Mouse (Mus musculus): Measurements from ENCODE around the gene Carmil3. TPM values are rescaled to one million over a fixed set of nuclear protein-coding genes. Genes with fewer than 3 reads are reported as not detected.

Gene Carmil3
- polyA plus RNA-seq, 1 experiment from 2014 or later = 30.2 TPM

- Histone ChIP-seq H3K27ac (replicated peaks) (no peak overlapping the region), H3K9me3 (no peaks in the 10 kb centered on the region), H3K4me3 (no peak overlapping the region), H3K9ac (replicated peaks) (no peak overlapping the region), H3K27me3 (no peaks in the 10 kb centered on the region), H3K36me3 (no peaks in the 10 kb centered on the region), H3K4me1 (no peaks in the 10 kb centered on the region), H3K4me2 (replicated peaks) (no peak overlapping the region)
- 25% methylated on average over 10 of the region's 10 CpGs for WGBS
- no peak for ATAC-seq (replicated peaks)
Measured at GRCm38 (mm10) chr14:55470806-55471205, 19.6 kb upstream of the Carmil3 start.

- Histone ChIP-seq H3K9me3 (no peaks in the 10 kb centered on the region), H3K9ac (replicated peaks) (no peak overlapping the region), H3K27me3 (no peaks in the 10 kb centered on the region), H3K4me1 (peaks cover 6% of the 10 kb centered on the region; the same call in 1 of the 2 replicates), H3K27ac (replicated peaks) (no peak overlapping the region), H3K4me2 (replicated peaks) (no peak overlapping the region), H3K36me3 (no peaks in the 10 kb centered on the region), H3K4me3 (no peak overlapping the region)
- 62% methylated on average over 2 of the region's 2 CpGs for WGBS
- no peak for ATAC-seq (replicated peaks)
Measured at GRCm38 (mm10) chr14:55475654-55476053, 14.8 kb upstream of the Carmil3 start.

- Histone ChIP-seq H3K9me3 (no peaks in the 10 kb centered on the region), H3K9ac (replicated peaks) (no peak overlapping the region), H3K4me2 (replicated peaks) (no peak overlapping the region), H3K27ac (replicated peaks) (no peak overlapping the region), H3K4me1 (peaks cover 6% of the 10 kb centered on the region; the same call in 1 of the 2 replicates), H3K4me3 (no peak overlapping the region), H3K27me3 (no peaks in the 10 kb centered on the region), H3K36me3 (no peaks in the 10 kb centered on the region)
- ATAC-seq (replicated peaks) = no peak
- WGBS = 100% methylated on average over 1 of the region's 1 CpGs
Measured at GRCm38 (mm10) chr14:55477421-55477820, 13.0 kb upstream of the Carmil3 start.

GRCm38 (mm10) chr14:55477829-55478228 lies 12.6 kb upstream of the Carmil3 start:
- Histone ChIP-seq H3K27ac (replicated peaks) (no peak overlapping the region), H3K27me3 (no peaks in the 10 kb centered on the region), H3K4me3 (no peak overlapping the region), H3K4me1 (peaks cover 6% of the 10 kb centered on the region; the same call in 1 of the 2 replicates), H3K36me3 (no peaks in the 10 kb centered on the region), H3K9me3 (no peaks in the 10 kb centered on the region), H3K4me2 (replicated peaks) (no peak overlapping the region), H3K9ac (replicated peaks) (no peak overlapping the region)
- 0 out of 2 replicates have a peak, but pooled peaks have one; percentile 6 for ATAC-seq (replicated peaks)
- WGBS = 91% methylated on average over 5 of the region's 5 CpGs

GRCm38 (mm10) chr14:55478651-55479599 lies 11.5 kb upstream of the Carmil3 start, which contains the start of gene Dhrs4:
Dhrs4 (plus strand) TSS chr14:55478758.
- no peaks in the 10 kb centered on the region for H3K27me3 ChIP-seq
- peak within 1 kb of the TSS; percentile 71 for H3K27ac ChIP-seq (replicated peaks)
- no peaks in the 10 kb centered on the region for H3K9me3 ChIP-seq
- peak within 1 kb of the TSS; percentile 52 for H3K4me2 ChIP-seq (replicated peaks)
- peak within 1 kb of the TSS; percentile 64 for H3K4me3 ChIP-seq
- peak; percentile 95 for ATAC-seq (replicated peaks)
- no peaks in the 10 kb centered on the region for H3K36me3 ChIP-seq
- peaks cover 7% of the 10 kb centered on the region for H3K4me1 ChIP-seq
- WGBS = 1% methylated on average over 38 of the region's 38 CpGs
- peak within 1 kb of the TSS; percentile 69 for H3K9ac ChIP-seq (replicated peaks)

- no peaks in the 10 kb centered on the region for H3K36me3 ChIP-seq
- H3K4me2 ChIP-seq (replicated peaks) = peak overlapping the region; percentile 52; the same call in 1 of the 2 replicates
- H3K27me3 ChIP-seq = no peaks in the 10 kb centered on the region
- H3K9me3 ChIP-seq = no peaks in the 10 kb centered on the region
- WGBS = 94% methylated on average over 10 of the region's 10 CpGs
- peaks cover 14% of the 10 kb centered on the region for H3K4me1 ChIP-seq
- H3K27ac ChIP-seq (replicated peaks) = no peak overlapping the region
- ATAC-seq (replicated peaks) = no peak
- H3K9ac ChIP-seq (replicated peaks) = no peak overlapping the region
- no peak overlapping the region for H3K4me3 ChIP-seq
Measured at GRCm38 (mm10) chr14:55479629-55480028, 10.8 kb upstream of the Carmil3 start.

GRCm38 (mm10) chr14:55484430-55485085 lies 5.9 kb upstream of the Carmil3 start:
- WGBS = 32% methylated on average over 5 of the region's 5 CpGs
- peak; percentile 92 for ATAC-seq (replicated peaks)
- no peak overlapping the region for H3K4me2 ChIP-seq (replicated peaks)
- H3K4me3 ChIP-seq = no peak overlapping the region
- peak overlapping the region; percentile 87 for H3K27ac ChIP-seq (replicated peaks)
- no peak overlapping the region for H3K9ac ChIP-seq (replicated peaks)
- no peaks in the 10 kb centered on the region for H3K9me3 ChIP-seq
- H3K4me1 ChIP-seq = peaks cover 16% of the 10 kb centered on the region
- no peaks in the 10 kb centered on the region for H3K27me3 ChIP-seq
- H3K36me3 ChIP-seq = no peaks in the 10 kb centered on the region

GRCm38 (mm10) chr14:55486836-55487235 lies 3.6 kb upstream of the Carmil3 start:
- H3K9me3 ChIP-seq = no peaks in the 10 kb centered on the region
- H3K4me3 ChIP-seq = no peak overlapping the region
- no peaks in the 10 kb centered on the region for H3K27me3 ChIP-seq
- H3K9ac ChIP-seq (replicated peaks) = no peak overlapping the region
- H3K4me2 ChIP-seq (replicated peaks) = no peak overlapping the region
- no peak overlapping the region for H3K27ac ChIP-seq (replicated peaks)
- 90% methylated on average over 8 of the region's 8 CpGs for WGBS
- H3K4me1 ChIP-seq = peaks cover 28% of the 10 kb centered on the region
- H3K36me3 ChIP-seq = no peaks in the 10 kb centered on the region
- ATAC-seq (replicated peaks) = no peak

GRCm38 (mm10) chr14:55491291-55491833 lies 911 bp downstream of the Carmil3 start:
- H3K4me3 ChIP-seq = peak overlapping the region; percentile 81
- peak; percentile 71 for ATAC-seq (replicated peaks)
- H3K4me1 ChIP-seq = peaks cover 36% of the 10 kb centered on the region
- H3K36me3 ChIP-seq = peaks cover 27% of the 10 kb centered on the region
- H3K9me3 ChIP-seq = no peaks in the 10 kb centered on the region
- peak overlapping the region; percentile 60 for H3K4me2 ChIP-seq (replicated peaks)
- H3K27ac ChIP-seq (replicated peaks) = peak overlapping the region; percentile 96
- H3K9ac ChIP-seq (replicated peaks) = peak overlapping the region; percentile 91
- WGBS = under 1% methylated on average over 27 of the region's 30 CpGs
- no peaks in the 10 kb centered on the region for H3K27me3 ChIP-seq

GRCm38 (mm10) chr14:55492103-55492502 lies 1.7 kb downstream of the Carmil3 start:
- no peaks in the 10 kb centered on the region for H3K9me3 ChIP-seq
- H3K36me3 ChIP-seq = peaks cover 32% of the 10 kb centered on the region
- peaks cover 36% of the 10 kb centered on the region for H3K4me1 ChIP-seq
- H3K4me2 ChIP-seq (replicated peaks) = peak overlapping the region; percentile 60
- peak overlapping the region; percentile 81 for H3K4me3 ChIP-seq
- peak overlapping the region; percentile 91; the same call in 1 of the 2 replicates for H3K9ac ChIP-seq (replicated peaks)
- 33% methylated on average over 3 of the region's 3 CpGs for WGBS
- H3K27ac ChIP-seq (replicated peaks) = peak overlapping the region; percentile 96
- H3K27me3 ChIP-seq = no peaks in the 10 kb centered on the region
- peak; percentile 15 for ATAC-seq (replicated peaks)

- no peak for ATAC-seq (replicated peaks)
- Histone ChIP-seq H3K36me3 (peaks cover 56% of the 10 kb centered on the region), H3K4me3 (no peak overlapping the region), H3K27me3 (no peaks in the 10 kb centered on the region), H3K27ac (replicated peaks) (no peak overlapping the region), H3K9me3 (no peaks in the 10 kb centered on the region), H3K9ac (replicated peaks) (no peak overlapping the region), H3K4me2 (replicated peaks) (no peak overlapping the region), H3K4me1 (peaks cover 30% of the 10 kb centered on the region)
- WGBS = 75% methylated on average over 20 of the region's 20 CpGs
Measured at GRCm38 (mm10) chr14:55495509-55496240, 5.2 kb downstream of the Carmil3 start.
